Mouse (Mus musculus): ENCODE measurements at regions not wholly inside any gene's neighbourhood (a gene's known extent, or its start where the extent isn't known, plus 50 kb on each side); places are given as distances from the start of the nearest gene placed in this dataset.

GRCm38 (mm10) chr8:90635766-90636492 is 181.3 kb downstream of the Gm19935 start:
- DNase-seq (ENCODE audit: low spot score), result no peak

- DNase-seq (ENCODE audit: low spot score), result no peak
Observed at GRCm38 (mm10) chr8:90630796-90631195, 186.4 kb downstream of the Gm19935 start.

DNA sequence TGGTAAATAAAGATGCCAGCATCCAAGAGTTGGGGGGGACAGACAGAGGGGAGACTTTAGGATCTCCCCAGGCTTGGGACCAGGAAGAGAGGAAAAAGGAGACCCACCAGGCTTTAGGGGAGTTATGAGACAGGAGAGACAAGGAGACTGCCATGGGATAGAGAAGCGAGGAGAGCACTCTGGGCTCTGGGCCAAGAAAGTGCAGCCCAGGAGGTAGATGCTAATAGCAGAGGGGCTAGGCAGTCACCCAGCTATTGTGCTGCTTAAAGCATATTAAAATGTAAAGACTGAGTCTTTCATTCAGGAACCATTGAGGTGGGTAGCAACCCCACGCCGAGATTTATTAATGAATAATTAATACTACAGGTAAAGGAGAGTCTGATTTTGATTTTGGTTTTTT is 208.8 kb downstream of the Gm19935 start:
- DNase-seq (ENCODE audit: low spot score), result no peak

GRCm38 (mm10) chr8:90600946-90601695 is 216.1 kb downstream of the Gm19935 start:
- DNase-seq (ENCODE audit: low spot score), result no peak

DNA sequence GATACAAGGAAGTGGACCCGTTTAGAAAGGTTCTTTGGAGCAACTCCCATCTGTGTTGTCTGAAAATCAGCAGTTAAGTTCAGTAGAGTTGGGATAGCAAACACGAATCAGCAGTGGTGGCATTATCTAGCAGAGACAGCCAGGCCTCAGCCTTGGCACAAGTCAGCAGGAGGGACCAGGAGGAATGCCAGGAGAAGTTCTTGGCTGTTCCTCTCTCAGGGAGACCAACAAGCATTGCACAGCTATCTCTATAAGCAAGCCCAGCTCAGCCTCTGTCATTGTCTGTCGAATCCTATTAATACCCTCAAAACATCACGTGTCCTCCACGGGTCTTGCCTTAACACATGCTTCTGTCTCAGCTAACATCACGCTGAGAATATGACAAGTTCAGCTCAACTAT is 219.8 kb downstream of the Gm19935 start:
- no peak for DNase-seq (ENCODE audit: low spot score)

DNA sequence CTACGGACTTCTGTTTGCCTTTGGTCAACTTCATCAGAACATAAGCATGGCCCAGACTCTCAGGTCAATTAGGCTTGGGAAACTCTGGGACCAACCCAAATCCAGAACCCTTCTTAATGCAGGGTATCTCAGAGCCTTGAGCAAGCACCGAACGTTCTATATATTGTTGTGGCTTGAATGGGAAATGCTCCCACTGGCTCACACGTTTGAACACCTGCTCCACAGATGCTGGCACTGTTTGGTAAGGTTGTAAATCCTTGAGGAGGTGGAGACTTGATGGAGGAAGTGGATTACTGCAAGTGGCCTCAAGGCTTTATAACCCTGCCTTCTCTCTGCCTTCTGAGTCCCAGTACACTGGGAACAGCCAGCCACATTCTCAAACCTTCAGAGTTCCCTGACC is 231.3 kb upstream of the Tox3 start:
- DNase-seq (ENCODE audit: low spot score), result no peak

- DNase-seq (ENCODE audit: low spot score), result no peak
Observed at GRCm38 (mm10) chr8:90576976-90577375, 228.8 kb upstream of the Tox3 start.

GRCm38 (mm10) chr8:90574676-90575075 is 226.5 kb upstream of the Tox3 start:
- DNase-seq (ENCODE audit: low spot score), result no peak

GRCm38 (mm10) chr8:90556079-90556427 is 207.9 kb upstream of the Tox3 start:
- DNase-seq (ENCODE audit: low spot score), result no peak

- DNase-seq (ENCODE audit: low spot score), result no peak
Observed at GRCm38 (mm10) chr8:90555415-90556078, 207.4 kb upstream of the Tox3 start.

DNA sequence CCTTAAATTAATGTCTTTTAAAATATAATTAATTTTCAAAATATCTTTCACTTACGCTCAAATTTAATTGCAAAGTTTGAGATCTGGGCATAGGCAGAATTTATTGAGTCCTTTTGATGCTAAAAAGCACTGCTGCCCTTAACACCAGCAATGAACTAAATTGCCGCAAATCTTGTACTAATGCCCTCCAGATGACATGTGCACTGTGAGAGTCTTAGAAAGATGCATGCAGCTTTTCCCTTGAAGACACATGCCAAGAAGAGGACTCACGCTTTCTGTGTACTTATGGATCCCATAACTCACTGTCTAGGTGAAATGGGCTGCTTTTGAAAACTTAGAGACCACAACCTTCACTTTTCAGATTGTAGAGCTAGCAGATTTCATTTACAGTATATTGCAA is 199.1 kb upstream of the Tox3 start:
- no peak for DNase-seq (ENCODE audit: low spot score)

DNA sequence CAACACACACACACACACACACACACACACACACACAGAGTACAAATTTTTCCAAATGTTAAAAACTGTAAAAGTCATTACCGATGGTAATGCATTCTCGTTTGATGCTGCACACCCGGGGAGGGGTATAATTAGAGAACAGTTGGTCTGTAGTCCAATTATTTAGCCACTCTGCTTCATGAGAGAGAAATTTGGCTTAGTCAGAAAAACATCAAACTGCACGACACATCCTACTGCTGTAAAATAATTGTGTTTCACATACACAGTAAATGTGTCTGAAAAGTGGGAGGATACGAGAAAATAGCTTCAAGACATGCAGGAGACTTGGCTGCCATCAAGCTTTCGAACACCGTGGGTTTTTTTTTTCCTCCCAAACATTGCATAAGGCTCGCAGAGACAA is 194.5 kb upstream of the Tox3 start:
- no peak for DNase-seq (ENCODE audit: low spot score)

GRCm38 (mm10) chr8:90536196-90536640 is 188.1 kb upstream of the Tox3 start:
- no peak for DNase-seq (ENCODE audit: low spot score)

GRCm38 (mm10) chr8:90535515-90536156 is 187.5 kb upstream of the Tox3 start:
- DNase-seq (ENCODE audit: low spot score), result no peak

- DNase-seq (ENCODE audit: low spot score), result no peak
Observed at GRCm38 (mm10) chr8:90521393-90521792, 173.2 kb upstream of the Tox3 start.

GRCm38 (mm10) chr8:90520186-90520585 is 172.0 kb upstream of the Tox3 start:
- DNase-seq (ENCODE audit: low spot score), result no peak

DNA sequence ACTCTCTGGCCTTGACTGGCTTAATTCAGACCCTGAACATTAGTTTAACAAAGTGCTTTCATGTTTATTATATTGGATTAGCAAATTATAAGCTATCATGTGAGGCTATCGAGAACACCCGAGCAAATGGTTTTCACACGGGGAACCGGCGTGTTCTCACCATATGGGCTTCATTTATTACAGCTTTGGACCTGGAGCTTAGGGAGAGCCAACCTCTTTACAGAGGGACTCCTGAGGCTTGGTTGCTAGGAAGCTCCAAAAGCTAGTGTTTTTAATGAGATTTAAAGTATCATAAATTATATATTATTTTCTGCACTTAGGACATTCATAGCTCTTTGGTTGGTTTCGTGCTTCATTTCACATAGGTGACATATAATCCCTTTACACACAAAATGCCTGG is 171.4 kb upstream of the Tox3 start:
- DNase-seq (ENCODE audit: low spot score), result no peak

GRCm38 (mm10) chr8:90514191-90514590 is 166.0 kb upstream of the Tox3 start:
- DNase-seq (ENCODE audit: low spot score), result no peak

GRCm38 (mm10) chr8:90513601-90514000 is 165.5 kb upstream of the Tox3 start:
- no peak for DNase-seq (ENCODE audit: low spot score)

GRCm38 (mm10) chr8:90513102-90513501 is 165.0 kb upstream of the Tox3 start:
- DNase-seq (ENCODE audit: low spot score), result no peak

DNA sequence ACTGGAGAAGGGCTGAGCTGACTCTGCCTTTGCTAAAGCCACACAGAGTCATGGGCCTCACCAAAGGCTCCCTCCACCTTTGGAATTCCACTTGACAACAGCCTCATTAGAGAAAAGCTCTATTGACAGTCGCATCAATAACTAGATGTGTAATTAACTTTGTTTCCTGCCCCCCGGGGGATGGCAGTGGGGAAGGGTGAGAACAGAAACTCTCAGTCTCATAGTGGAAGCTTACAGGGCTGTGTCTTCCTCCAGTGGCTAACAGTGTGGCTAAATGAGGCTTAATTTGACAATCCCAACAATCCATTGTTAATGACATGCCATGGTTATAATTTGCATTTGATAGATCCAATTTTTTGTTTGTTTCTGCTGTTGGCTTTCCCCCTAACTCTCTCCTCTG is 164.5 kb upstream of the Tox3 start:
- no peak for DNase-seq (ENCODE audit: low spot score)

DNA sequence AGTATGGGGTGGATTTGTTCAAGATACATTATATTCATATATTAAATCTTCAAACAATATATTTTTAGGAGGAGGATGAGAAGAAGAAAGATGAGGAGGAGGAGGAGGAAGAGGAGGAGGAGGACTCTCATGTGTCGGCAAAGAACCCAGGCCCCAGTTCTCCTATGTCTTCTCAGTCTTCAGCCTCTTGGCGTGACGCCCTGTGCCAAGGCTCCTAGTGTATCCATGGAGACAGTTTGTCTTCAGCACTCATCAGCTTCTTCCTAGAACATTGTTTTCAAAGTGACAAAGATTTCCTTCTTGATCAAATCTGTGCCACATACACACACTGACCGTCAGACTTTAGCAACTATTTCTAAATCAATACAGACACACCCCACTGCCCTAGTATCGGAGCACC is 156.4 kb upstream of the Tox3 start:
- DNase-seq (ENCODE audit: low spot score), result no peak

DNA sequence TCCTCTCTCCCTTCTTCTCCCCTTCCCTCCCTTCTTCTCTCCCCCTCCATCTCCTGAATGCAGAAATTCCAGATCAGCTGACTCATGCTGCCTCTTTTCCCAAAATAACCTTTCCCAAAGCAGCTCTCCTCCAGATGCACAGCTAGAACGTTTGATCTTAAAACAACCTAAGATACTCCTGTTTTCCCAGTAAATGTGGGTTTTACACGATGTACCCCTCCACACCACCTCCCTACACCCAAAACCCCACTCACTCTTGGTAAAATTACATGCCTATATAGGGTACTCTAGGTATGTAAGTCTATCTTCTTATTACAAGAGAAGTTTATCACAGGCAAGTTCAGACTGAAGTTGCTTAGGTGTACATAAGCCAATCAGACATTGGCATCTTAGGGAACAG is 155.2 kb upstream of the Tox3 start:
- no peak for DNase-seq (ENCODE audit: low spot score)
